Mouse (Mus musculus) cerebellum, adult 11-12 months (tissue): ENCODE data around the gene Vmn2r6.
"Not testable (repeated sequence)": the region's sequence is repeated elsewhere in the genome, so short reads cannot be mapped to it uniquely, and the experiment has no call there.

Source experiments
- DNase-seq: peaks from one replicate; pipeline ENCODE4 v3.0.0; 2022

Gene Vmn2r6

DNA sequence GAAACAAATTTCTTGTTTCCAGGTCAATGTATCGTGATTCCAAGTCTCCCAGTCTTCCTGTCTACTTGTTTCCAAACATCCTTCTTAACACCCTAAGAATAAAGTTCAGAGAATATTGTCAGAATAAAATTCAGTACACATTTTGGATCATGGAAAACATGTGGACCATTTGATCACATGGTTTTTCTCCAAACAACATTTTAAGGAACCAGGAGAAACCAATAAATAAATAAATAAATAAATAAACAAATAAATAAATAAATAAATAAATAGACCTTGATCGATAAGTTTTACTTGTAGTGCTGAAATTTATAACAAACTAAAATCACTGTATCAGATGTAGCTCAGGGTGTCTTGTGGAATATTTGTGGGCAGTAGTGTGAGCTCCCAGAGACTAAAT is at the start of gene Vmn2r6:
TSS of gene Vmn2r6 (minus strand) at position 101 of the 400 bp plus-strand sequence.
- not testable (repeated sequence) for DNase-seq

GRCm38 (mm10) chr3:64587618-64588017 is 22.0 kb upstream of the Vmn2r6 start:
- no peak for DNase-seq

- DNase-seq, result not testable (repeated sequence)
Observed at GRCm38 (mm10) chr3:64568793-64569192, 3.2 kb upstream of the Vmn2r6 start.

GRCm38 (mm10) chr3:64523585-64523984 is 42.0 kb downstream of the Vmn2r6 start:
- not testable (repeated sequence) for DNase-seq

GRCm38 (mm10) chr3:64509742-64510141 is 55.9 kb downstream of the Vmn2r6 start, which contains the start of gene Vmn2r5:
TSS of gene Vmn2r5 (minus strand) at chr3:64509842.
- DNase-seq, result not testable (repeated sequence)
